Mouse (Mus musculus) T-helper 1 cell (primary cell): Measurements from ENCODE around the gene Prima1.

Source experiments
- in situ Hi-C: fragments of 300-600 bp; cut with MboI, MseI; formaldehyde crosslinking; loops from one replicate; pipeline ENCODE4 v1.15.1; 2025; ENCODE audit warnings: high pct_unique_total_duplicates

The Prima1 gene

DNA sequence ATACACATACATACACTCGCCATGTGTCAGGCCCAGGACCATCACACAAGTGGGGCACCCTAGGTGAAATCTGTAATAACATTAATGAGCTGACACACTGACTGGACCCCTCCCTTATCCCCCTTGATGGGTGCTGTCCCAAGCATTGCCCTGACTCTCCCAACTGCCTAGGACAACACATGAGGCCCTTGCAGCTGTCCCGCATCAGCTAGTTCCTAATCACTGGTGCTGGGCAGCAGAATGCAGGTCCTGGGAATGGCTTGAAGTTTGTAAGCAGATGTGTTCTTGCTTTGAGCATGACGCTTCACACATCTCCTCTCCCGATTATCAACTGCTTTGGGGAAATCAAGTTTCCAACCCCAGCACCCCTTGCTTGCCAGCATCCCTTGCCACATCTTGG is 15.8 kb downstream of the Prima1 start:
- in situ Hi-C loops: no loop called here

DNA sequence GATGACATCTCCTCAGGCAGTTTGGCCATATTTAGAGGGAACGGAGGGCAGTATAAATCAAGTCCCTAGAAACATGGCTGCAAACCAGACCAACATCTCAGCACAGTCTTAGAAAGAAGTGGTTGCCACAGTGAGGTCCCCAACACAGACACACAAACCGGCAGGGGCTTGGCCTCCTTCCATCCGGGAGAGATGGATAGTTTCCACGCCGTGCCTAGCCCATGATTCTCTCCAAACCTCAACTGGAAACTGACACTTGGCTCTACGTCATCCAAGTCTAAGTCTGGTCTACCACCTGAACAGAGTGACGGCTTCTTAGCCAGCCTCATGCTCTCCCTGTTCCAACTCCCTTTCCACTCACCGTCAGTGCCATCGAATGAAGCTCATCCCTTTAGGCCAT is 18.3 kb downstream of the Prima1 start:
- in situ Hi-C loops: no loop called here

DNA sequence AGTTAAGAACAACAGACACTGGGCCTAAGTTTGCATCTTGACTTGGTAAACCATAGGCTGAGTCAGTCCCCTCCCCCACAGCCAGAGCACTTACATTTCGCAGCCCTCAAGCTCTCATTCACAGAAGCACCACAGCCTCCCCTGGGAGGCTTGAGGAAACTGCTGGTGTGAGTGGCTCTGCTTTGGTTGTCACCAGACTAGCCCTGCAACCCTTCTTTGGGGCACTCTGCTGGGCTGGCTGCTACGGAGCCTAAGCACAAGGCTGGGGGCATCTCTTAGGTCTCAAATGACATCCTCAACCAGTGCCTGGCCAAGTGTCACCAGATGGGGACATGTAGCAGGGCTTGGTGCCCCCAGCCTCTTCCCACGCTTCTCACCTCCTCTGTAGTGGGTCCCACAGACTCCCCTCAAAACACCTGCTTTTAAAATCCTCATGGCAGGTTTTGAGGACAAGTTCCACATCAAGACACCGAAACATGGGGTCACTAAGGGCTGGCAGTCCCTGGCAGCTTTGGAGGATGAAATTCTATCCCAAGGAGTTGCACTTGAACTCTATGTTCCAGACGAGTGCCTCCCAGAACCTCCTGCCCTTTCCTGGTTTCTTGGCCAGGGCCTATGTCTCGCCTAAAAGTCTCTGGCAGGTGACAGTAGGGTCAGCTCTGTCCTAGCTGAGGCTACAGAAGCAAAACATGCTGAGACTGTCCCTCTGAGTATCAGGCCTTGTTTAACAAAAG is 25.9 kb downstream of the Prima1 start:
- in situ Hi-C loops: no loop called here

DNA sequence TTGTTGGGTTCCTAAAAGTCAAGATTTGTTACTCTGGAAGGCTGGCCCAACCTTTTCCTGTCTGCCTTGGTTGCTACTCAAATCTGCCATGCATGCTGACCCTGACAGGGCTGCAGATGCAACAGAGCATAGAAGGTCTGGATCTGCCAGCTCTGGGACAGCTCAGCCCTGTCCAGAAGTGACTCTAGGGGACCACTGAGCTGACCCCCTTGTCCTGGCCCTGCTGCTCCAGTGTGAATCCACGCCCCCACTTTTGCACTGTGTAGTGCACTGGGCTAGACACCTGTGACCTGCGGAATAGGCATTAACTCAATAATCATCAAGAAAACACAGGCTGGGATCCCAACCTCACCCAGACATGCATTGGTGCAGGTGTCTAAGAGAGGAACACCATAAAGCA is 27.2 kb downstream of the Prima1 start:
- in situ Hi-C loops: no loop called here

DNA sequence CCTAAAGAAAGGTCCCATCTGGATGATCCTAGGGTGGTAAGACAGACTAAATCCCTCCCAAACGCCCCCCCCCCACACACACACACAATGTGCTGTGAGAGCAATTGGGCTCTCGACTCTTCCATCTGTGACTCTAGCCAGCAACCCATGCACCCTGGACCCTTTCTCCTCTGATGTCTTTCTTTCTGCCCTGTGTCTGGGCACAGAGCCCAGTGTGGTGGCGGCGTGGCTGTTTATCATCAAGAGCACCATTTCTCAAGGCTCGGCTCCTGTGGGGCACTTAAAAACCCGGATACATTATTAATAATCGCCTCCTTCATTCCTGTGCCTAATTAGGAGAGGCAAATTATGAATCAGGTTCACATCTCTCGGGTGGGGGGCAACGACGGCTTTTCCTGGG is 27.7 kb downstream of the Prima1 start:
- in situ Hi-C loops: no loop called here

DNA sequence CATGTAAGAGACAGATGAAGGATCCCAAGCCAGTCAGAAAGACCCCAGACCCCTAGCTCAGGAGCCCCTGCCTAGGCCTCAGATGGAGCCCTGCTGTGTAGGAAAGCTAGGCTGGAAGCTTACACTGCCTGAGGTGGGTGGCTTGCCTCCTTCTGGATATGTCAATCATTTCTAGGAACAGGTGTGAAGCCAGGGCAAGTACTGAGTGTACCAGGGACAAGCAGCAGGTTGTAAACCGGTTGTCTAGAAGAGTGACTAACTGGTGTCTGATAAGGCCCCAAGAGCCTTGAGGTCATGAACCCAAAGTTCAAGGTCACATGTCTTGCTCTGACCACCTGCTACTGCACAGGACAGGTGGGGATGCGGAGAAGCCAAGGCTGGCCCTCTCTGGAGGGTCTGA is 28.4 kb downstream of the Prima1 start:
- in situ Hi-C loops: no loop called here

DNA sequence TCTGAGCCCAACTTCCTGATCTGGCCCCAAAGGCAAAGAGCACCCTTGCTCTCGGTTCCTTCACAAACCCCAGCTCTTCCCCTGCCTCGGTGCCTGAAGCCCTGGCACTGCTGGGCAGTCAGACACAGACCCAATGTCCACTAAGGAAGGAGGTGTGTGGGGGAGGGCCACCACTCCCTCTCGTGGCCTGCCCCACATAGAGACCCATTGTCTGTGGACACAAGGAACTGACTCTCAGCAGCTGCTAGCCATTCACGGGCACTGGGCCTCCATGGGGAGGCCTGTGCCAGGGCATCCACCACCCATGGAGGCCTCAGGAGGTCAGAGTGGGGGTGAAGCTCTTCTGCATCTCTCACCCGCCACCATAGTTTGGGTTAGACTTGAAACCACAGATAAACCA is 30.9 kb downstream of the Prima1 start:
- in situ Hi-C loops: no loop called here

DNA sequence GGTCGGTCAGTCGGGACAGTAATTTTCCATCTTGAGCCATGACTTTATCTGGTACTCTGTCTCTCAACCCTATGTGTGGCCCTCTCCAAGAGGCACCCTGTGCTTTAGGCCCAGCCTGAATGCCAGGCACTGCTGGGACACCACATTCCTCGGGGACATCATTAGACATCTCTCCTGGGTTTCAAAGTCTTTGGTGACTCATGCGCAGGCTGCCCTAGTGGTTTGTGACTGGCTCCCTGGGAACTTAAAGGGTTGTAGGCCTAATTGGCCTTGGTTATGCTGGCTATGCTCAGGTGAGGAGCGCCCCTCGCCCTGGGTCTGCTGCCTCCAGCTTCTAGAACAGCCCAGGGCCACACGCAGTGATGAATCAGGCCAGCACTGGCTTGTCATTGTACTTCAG is 32.4 kb downstream of the Prima1 start:
- in situ Hi-C loops: no loop called here

DNA sequence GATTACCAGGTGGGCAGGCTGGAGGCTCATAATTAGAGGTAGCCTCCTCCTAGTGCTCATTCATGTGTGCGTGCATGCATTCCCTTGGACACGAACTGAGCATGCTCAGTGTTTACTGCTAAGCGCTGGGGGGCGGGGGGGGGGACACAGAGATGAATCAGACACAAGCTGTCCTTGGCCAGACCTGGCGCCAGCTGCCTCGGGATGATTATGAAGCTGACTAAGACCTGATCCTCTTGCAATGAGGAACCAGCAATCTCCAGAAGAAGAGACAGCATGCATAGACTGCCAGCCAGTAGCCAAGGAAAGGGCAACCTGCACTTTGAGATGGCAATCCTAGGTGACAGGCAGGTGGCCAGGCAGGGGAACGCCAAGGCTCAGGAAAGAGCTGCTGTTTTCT is 36.4 kb downstream of the Prima1 start:
- in situ Hi-C loops: no loop called here

DNA sequence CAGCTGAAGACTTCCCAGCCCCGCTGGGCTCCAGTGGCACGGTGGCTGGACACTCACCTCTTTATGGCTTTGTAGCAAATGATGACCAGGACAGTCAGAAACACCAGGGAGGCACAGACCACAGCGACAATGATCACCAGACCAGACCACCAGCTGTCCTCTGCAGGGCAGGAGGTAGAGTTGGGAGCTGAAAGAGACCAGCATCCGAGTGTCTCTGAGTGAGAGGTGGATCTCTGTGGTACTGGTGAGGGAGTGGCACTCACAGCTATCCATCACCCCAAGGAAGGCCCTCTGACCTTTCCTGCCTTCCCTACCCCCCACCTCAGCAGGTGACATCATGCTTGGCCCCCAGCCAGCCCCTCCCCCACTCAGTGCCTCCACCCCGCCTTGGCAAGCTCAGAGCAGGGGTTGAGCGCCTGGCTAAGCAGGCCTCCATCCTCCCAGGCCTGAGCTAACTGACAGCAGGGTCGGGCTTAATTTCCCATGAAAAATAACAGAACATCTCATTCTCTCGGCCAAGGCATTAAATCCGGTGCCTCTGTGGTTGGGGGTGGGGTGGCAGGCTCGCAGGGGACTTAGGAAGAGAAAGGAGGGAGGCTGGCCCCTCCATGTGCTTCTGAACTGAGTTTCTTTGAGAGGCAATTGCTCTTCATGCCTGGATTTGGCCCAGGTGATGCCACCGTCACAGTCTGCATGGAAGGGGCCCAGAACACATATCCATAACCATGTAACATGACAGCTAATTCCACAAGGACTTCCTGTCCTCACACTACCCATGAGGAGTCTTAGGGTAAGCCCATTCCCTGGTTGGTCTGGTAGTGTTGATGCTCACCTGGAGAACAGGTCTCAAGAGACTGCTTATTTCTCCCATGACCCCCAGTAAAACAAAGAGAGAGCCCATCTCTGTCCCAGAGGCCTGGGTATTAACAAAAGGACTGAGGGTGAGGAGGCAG is 39.1 kb downstream of the Prima1 start:
- in situ Hi-C loops: no loop called here

DNA sequence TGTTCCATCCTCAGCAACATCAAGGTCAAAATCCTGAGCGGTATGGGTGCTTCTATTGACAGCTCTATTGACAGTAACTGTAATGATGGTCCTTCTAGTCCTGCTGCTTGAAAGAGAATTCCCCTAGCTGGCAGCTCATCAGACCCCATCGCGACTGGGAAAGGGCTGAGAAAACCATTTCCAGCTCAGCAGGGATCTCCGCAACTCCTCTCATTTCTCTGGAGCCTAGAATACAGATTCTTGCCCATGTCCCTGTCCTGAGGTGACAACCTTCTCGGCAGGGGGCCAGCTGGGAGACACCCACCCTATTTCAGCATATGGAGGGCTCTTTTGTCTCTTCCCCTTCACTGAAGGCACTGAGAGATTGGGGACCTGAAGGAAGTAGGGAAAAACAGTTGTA is 49.0 kb downstream of the Prima1 start:
- in situ Hi-C loops: no loop called here

DNA sequence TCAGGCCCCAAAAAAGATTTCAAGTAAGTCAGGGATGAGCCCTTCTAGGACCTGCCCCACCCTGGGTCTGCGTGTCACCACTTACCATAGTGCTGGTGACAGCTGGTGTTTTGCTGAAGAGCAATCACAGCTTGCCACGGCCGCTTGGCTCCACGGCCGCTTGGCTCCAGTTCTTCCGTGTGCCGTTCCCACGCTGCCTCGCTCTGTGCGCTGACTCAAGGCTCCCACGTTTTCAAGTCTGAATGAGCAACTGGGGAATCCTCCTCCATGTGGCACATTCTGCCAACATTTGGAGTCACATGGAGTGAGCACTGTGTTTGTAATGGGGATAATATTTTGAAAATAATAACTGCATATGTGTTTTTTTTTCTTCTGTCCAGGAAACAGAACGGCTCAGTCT is 52.2 kb downstream of the Prima1 start:
- in situ Hi-C loops: no loop called here

DNA sequence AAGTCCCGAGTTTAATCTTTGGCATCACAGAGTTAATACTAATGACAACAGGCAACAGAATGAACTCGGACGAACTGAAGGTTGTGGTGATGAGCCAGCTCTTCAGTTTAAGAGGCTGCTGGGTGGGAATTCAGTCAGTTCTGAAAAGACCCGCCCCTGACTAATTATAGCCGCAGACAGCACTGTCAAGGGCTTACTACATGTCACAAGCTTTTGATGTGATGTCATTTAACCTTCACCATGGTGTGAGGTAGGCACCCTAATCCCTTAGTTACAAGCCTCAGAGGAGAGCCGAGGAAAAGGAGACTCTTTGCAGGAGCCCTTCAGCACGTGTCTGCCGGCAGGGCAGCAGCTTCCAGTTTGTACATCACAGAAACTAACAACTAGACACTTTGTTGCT is 53.7 kb downstream of the Prima1 start:
- in situ Hi-C loops: no loop called here

DNA sequence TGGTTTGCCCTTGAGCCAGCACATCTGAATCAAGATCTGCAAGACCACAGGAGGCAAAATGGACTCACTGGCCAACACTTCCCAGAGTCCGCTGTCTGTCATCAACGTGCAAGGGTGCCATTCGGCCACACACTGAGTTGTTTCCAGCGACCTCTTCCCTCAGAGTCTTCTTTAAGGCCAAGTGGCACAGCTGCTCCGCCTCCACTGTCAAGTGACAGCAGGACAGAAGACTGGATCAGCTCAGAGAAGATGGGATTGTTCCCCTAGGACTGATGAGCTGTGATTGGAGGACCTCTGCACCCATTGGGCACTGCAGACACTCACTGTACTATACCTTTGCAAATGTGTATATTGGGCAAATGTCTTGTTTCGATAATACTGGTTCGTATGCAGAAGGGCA is 54.9 kb downstream of the Prima1 start:
- in situ Hi-C loops: no loop called here

DNA sequence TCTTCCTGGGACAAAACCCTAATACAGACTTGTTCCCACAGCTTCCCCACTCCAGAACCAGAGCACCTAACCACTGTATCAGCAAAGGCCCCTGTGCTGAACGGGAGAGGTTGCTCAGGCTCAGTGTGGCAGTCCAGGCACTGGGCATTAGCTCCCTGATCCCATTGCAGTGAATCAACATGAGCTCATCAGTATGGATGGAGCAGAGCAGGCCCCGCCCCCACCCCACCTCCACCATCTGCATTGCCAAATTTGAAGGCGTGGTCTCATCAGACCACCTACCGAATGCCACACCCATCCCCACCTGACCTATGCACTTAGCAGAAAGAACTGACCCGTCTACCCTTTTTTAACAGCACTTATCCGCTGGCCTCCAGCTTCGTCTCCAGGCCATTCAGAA is 58.9 kb downstream of the Prima1 start:
- in situ Hi-C loops: no loop called here

DNA sequence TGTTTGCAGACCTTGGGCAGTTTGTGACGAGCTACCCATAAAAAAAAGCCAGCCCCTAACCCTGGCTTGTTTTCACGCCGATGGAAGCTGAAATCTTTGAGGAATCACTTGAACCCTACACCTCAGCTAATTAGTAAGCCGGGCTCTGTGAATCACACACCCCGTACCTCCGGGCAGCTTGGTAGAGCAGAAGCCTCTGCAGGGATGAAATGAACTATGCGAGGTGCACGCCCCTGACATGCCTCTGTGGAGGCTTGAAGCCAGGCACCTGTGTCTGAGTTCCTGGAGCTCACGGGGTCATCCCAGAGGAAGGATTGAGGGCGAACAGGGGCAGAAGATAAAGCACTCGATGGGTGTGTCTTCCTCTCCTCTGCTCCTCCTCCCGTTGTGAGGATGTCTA is 73.1 kb downstream of the Prima1 start:
- in situ Hi-C loops: no loop called here

DNA sequence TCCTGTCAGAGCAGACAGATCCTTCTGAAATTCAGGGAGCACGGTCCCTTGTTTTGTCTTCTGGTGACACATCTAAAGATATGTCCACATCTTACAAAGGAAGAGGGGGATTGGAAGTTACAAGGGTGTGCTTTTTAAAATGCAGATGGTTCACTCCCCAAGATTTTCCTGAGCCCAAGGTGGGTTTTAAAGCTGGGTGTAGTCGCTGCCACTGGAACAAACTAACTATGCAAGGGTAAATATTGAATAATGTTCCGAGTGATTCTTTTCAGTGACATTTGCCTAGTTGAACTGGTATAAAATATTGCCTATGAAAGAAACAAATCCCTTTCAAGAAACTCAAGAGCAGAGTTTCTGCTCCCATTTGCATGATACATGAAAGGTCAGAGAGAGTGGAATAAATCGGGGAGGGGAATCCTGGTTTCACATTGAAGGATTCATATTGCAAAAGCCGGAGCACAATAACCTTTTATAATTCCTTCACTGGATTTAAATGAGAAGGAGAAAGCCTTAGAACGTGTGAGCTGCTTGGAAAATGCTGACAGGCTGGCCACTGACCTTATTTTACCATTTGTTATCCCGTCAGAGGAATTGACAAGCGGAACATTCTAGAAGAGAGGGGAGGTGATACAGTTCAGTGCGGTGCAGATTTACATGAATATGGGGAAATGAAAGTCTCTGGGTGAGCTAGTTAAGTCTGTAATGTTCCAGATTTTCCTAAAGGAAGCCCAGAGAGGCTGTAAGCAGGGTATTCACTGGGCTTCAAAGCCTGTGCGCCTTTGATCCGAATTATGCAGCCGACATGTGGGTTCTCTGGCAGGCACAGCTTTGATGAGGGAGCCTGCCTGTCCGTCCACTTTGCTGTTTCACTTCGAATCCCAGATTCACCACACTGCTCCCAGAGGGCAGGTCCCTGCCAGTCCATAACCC is 77.6 kb downstream of the Prima1 start:
- in situ Hi-C loops: no loop called here

DNA sequence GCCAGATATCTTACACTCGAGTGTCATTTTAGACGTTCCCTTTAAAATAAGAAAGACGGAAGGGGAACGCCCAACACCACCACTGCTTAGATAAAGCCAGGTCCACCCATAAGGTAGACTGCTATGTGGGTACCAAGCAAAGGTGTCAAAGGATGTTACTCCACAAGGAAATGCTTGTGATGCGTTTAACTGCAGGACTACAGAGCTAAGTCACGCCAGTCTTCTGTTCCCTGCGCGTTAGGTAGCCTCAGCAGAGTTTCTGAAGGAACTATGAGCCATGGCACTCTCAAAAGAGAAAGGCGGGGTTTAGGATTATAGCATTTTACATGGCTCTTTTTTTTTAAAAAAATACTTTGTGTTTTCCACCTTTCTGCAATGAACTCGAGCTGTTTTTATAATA is 78.4 kb downstream of the Prima1 start:
- in situ Hi-C loops: no loop called here

DNA sequence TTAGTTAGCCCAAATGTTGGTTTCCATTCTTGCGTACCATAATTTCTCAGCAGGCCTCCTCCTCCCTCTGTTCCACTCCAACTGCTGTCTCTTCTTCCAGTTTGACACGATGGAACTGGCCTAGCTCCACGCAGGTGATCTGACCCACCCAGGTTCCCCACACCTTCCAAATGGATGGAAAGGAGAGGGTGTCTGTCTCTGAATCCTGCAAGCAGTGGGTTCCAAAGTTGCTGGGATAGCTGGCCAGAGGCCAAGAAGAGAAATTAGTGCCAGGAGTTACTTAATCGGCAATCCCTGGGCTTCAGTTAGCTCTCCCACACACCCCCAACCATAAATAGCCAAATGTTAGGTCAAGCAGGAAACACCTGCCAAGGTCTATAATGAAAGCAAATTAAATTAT is 81.2 kb downstream of the Prima1 start:
- in situ Hi-C loops: no loop called here

DNA sequence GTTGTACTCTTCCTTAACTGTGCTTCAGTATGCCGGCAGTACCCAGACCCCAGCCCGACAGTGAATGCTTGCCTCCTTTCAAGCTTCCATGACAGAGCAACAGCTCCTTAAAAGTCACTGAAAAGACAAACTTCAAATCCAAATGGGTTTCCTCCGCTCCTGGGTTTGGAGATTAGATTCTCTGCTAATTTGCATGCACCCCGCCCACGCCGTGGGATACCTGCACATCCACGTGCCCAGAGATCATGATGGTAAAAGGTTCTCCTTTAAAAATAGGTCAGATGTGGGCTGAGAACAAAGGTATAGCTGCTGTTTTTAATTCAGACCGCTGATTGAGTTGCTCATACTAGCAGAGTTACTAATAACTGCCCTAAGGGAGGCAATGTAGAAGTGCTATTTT is 82.9 kb downstream of the Prima1 start:
- in situ Hi-C loops: no loop called here

DNA sequence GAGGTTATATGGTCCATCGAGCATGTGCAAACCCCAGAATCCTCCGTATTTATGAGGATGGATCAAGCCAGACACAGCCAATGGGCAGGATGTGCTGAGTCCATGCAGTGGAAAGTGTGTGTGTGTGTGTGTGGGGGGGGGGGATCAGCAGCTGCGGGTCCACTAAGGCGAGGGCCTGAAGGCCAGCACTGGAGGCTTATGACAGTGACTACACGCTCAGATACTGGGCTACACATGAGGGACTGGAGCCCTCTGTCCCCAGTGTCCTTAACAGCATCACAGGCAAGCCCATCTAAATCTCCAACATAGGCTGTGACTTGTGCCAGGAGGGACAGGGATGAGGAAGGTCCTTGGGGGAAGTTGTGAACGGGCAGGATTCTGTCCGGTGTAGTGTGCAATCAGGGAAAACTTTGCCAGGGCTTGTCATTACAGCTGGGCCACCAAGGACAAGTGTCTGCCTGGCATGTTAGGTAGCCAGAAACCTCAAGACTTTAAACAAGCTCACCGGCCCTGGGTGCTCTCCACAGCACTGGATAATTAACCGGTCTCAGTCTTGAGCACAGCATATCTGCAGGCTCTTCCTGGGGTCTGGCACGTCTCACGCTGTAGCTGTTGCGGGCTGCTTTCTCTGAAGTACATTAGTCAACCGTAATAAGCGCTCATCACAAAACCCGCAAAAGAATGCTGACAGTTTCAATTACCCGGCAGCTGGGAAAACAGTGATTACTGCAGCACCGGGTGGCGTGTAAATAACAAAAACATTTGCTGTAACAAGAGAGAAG is 84.6 kb downstream of the Prima1 start:
- in situ Hi-C loops: no loop called here
